Mouse (Mus musculus) kidney, embryonic 14.5 days (tissue): ENCODE results near the gene Ppt2. TPM values are rescaled to one million over a fixed set of nuclear protein-coding genes. Genes with fewer than 3 reads are reported as not detected.

ENCODE experiments used
- ATAC-seq: fragments of 200-750 bp; cut with Nextera tagmentation; 2 replicates; pipeline ENCODE4 v1.8.0; 2017; ENCODE audit warnings: moderate number of reproducible peaks, mild to moderate bottlenecking, moderate TSS enrichment, moderate library complexity; ENCODE audit not compliant: low FRiP score, low TSS enrichment
- H3K27ac ChIP-seq: fragments of 300-500 bp; sonication (generic); 2 replicates; pipeline ENCODE4 v1.5.1; 2014; ENCODE audit warnings: low read depth, mild to moderate bottlenecking, low read length, moderate library complexity, mixed read lengths
- H3K27me3 ChIP-seq: fragments of 300-500 bp; sonication (generic); 2 replicates; pipeline ENCODE4 v1.6.1; 2014; ENCODE audit warnings: mild to moderate bottlenecking, low read length; ENCODE audit not compliant: control insufficient read depth, insufficient read depth
- H3K36me3 ChIP-seq: fragments of 300-500 bp; sonication (generic); 2 replicates; pipeline ENCODE4 v1.6.1; 2014; ENCODE audit warnings: low read length, mixed read lengths; ENCODE audit not compliant: control insufficient read depth, insufficient read depth
- H3K4me1 ChIP-seq: fragments of 300-500 bp; sonication (generic); 2 replicates; pipeline ENCODE4 v1.6.1; 2014; ENCODE audit warnings: low read length, mixed read lengths; ENCODE audit not compliant: control insufficient read depth, insufficient read depth
- H3K4me2 ChIP-seq: fragments of 300-500 bp; sonication (generic); replicated peaks from 2 replicates; pipeline ENCODE4 v1.6.1; 2014; ENCODE audit warnings: low read depth, mild to moderate bottlenecking, low read length
- H3K4me3 ChIP-seq: fragments of 300-500 bp; sonication (generic); 2 replicates; pipeline ENCODE4 v1.5.1; 2014; ENCODE audit warnings: mild to moderate bottlenecking, low read length
- H3K9ac ChIP-seq: fragments of 300-500 bp; sonication (generic); 2 replicates; pipeline ENCODE4 v1.6.1; 2014; ENCODE audit warnings: low read depth, mild to moderate bottlenecking, low read length, moderate library complexity
- H3K9me3 ChIP-seq: fragments of 300-500 bp; sonication (generic); 2 replicates; pipeline ENCODE4 v1.6.1; 2016; ENCODE audit warnings: low read length; ENCODE audit not compliant: control insufficient read depth
- WGBS: fragments of 180-500 bp; shearing (Covaris S2); extraction: QIAGEN DNeasy Blood & Tissue Kit; methylation state at CpG from one replicate; pipeline ENCODE4 v1.1.7; 2014; 5-methylcytosine and 5-hydroxymethylcytosine counted together
- polyA plus RNA-seq: library from polyadenylated mRNA; unstranded; fragments of >200 nt; fragmentation: Nextera tagmentation; extraction: Ambion mirVana; gene quantifications from 2 replicates; pipeline ENCODE4 v1.2.1, GENCODE M21; 2014

The Ppt2 gene
- polyA plus RNA-seq, 1 experiment from 2014 or later: 39.1 TPM

DNA sequence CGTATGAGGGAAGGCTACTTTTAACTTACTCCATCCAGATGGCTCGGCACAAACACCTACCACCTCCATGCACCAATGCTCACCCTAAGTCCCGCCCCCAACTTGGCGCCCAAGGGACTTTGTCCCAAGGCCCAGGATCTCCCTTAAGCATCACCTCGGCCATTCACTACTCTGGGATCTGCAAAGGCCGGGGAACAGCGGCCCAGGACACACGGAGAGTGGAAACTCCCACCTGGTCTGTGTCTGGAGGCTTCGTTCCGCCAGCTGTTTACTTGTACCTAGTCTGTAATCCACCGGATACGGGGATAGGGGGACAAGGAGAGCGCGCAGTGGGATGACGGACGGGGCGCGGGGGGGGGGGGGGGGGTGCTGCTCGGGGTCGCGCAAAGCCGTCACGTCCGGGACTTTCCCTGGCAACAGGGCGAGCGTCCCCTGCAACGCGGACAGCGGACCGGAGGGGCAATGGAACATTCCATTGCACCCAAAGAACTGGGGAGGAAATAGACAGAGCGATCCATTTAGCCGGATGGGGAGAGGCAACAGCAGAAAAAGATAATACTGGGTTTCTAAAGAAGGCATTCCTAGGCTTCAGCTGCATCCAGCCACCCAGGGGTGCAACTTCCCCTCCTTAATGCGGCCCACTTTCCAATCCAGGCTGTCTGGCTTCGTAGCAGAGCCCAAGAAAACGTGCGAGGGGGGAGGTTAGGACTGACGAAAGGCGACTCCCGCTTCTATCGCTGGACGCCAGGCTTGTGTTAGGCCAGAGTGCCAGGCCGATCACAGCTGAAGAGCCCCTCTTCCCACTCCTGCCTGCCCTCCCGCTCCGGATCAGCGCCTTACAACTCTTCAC is 992 bp downstream of the Ppt2 start:
- H3K4me1 ChIP-seq: peaks cover 44% of the 10 kb centered on the region
- H3K27ac ChIP-seq: peak overlapping the region; percentile 96
- WGBS: under 1% methylated on average over 38 of the region's 45 CpGs

GRCm38 (mm10) chr17:34626773-34627092 is 1.6 kb downstream of the Ppt2 start:
- Histone ChIP-seq H3K4me3 (peak overlapping the region; percentile 61), H3K36me3 (peaks cover 17% of the 10 kb centered on the region; the same call in 1 of the 2 replicates), H3K4me2 (peak overlapping the region; percentile 89), H3K9ac (peak overlapping the region; percentile 75), H3K9me3 (no peaks in the 10 kb centered on the region), H3K27ac (peak overlapping the region; percentile 96), H3K27me3 (peaks cover 21% of the 10 kb centered on the region), H3K4me1 (peaks cover 40% of the 10 kb centered on the region)
- WGBS: under 1% methylated on average over 18 of the region's 18 CpGs
- ATAC-seq: peak; percentile 22; the same call in 1 of the 2 replicates

More for the DNA sequence above, 992 bp downstream of the Ppt2 start:
- Histone ChIP-seq H3K36me3 (peaks cover 17% of the 10 kb centered on the region; the same call in 1 of the 2 replicates), H3K9me3 (no peaks in the 10 kb centered on the region), H3K27me3 (peaks cover 22% of the 10 kb centered on the region), H3K9ac (peak overlapping the region; percentile 75), H3K4me2 (peak overlapping the region; percentile 89), H3K4me3 (peak overlapping the region; percentile 61)
- peak; percentile 74 for ATAC-seq

DNA sequence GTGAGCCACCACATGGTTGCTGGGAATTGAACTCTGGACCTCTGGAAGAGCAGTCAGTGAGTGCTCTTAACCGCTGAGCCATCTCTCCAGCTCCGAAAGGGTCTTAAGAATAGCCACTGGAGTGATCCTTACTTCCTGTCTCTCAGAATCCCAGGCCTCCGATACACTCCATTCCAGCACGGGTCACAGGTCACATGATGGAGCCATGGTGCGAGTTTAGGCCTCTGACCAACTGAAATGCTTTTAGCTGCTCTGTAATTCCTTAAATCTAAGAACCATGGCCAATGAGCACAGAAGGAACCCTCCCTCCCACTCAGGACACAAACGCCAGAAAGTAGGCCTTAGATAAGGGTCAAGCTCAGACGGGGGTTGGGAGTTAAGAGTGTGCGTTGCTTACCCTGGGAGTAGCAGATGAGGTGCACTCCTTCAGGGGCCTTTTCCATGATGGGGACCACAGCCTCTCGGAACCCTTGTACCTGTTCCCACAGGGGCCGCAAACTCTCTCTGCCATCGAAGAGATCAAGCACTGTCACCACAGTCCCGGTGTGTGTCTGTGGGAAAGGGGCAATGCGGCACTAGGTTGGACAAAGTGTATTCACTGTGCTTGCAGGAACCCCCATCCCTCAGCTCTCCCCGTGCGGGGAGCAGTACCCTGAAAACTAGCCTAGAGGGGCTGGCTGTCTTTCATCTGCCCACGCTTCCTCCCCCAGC is 2.1 kb downstream of the Ppt2 start:
- Histone ChIP-seq H3K9ac (peak overlapping the region; percentile 75; the same call in 1 of the 2 replicates), H3K27me3 (peaks cover 16% of the 10 kb centered on the region), H3K36me3 (peaks cover 17% of the 10 kb centered on the region; the same call in 1 of the 2 replicates), H3K9me3 (no peaks in the 10 kb centered on the region), H3K27ac (peak overlapping the region; percentile 96), H3K4me1 (peaks cover 35% of the 10 kb centered on the region), H3K4me3 (peak overlapping the region; percentile 61), H3K4me2 (peak overlapping the region; percentile 89)
- WGBS: 50% methylated on average over 16 of the region's 16 CpGs
- ATAC-seq: no peak

GRCm38 (mm10) chr17:34624981-34625380 is 3.3 kb downstream of the Ppt2 start:
- Histone ChIP-seq H3K9me3 (no peaks in the 10 kb centered on the region), H3K27me3 (peaks cover 4% of the 10 kb centered on the region), H3K4me1 (peaks cover 24% of the 10 kb centered on the region), H3K4me3 (no peak overlapping the region), H3K4me2 (no peak overlapping the region), H3K9ac (no peak overlapping the region), H3K36me3 (peaks cover 23% of the 10 kb centered on the region; the same call in 1 of the 2 replicates), H3K27ac (no peak overlapping the region)
- ATAC-seq: no peak
- 92% methylated on average over 3 of the region's 3 CpGs for WGBS

DNA sequence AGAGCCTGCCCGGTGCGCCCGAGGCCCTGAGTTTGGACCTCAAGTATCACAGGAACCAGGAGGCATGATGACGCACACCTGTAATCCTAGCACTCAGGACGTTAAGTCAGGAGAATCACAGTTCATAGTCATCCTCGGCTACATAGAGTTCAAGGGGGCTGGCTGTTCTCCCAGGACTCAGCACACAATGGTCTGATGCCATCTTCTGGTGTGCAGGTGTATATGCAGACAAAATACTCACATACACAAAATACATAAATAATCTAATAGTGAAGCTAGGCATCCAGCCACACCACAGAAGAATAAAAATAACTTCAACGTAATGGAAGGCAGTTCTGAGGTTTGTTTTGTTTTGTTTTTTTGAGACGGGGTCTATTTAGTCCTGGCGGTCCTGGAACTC is 5.1 kb downstream of the Ppt2 start:
- H3K36me3 ChIP-seq: peaks cover 29% of the 10 kb centered on the region; the same call in 1 of the 2 replicates
- H3K27ac ChIP-seq: no peak overlapping the region
- no peak overlapping the region for H3K4me3 ChIP-seq
- 86% methylated on average over 9 of the region's 9 CpGs for WGBS
- H3K27me3 ChIP-seq: no peaks in the 10 kb centered on the region
- H3K9ac ChIP-seq: no peak overlapping the region
- H3K4me2 ChIP-seq: no peak overlapping the region
- H3K9me3 ChIP-seq: no peaks in the 10 kb centered on the region
- H3K4me1 ChIP-seq: peaks cover 11% of the 10 kb centered on the region
- ATAC-seq: no peak

- no peaks in the 10 kb centered on the region for H3K9me3 ChIP-seq
- peaks cover 1% of the 10 kb centered on the region for H3K4me1 ChIP-seq
- 87% methylated on average over 8 of the region's 8 CpGs for WGBS
- ATAC-seq: no peak
- no peaks in the 10 kb centered on the region for H3K27me3 ChIP-seq
- peaks cover 40% of the 10 kb centered on the region for H3K36me3 ChIP-seq
- H3K9ac ChIP-seq: no peak overlapping the region
- no peak overlapping the region for H3K4me2 ChIP-seq
- H3K27ac ChIP-seq: no peak overlapping the region
- no peak overlapping the region for H3K4me3 ChIP-seq
These were observed 7.3 kb downstream of the Ppt2 start for GRCm38 (mm10) chr17:34621006-34621405.

DNA sequence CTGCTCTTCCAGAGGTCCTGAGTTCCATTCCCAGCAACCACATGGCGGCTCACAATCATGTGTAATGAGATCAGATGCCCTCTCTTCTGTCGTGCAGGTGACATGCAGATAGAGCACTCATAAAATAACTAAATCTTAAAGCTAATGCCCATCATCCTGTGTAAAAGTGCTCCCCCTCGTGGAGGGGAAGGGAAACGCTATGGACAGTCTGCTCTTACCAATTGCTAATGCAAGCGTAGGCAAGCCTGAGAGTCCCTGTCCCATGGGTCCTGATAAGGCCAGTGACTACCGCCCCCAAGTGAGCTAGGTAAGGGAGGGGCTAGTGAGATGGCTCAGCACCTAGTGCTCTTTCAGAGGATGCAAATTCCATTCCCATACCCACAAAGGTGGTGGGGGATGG is 9.3 kb downstream of the Ppt2 start:
- 27% methylated on average over 6 of the region's 6 CpGs for WGBS
- 0 out of 2 replicates have a peak, but pooled peaks have one; percentile 28 for ATAC-seq
- Histone ChIP-seq H3K36me3 (peaks cover 38% of the 10 kb centered on the region), H3K9ac (no peak overlapping the region), H3K9me3 (no peaks in the 10 kb centered on the region), H3K4me1 (no peaks in the 10 kb centered on the region), H3K27me3 (no peaks in the 10 kb centered on the region), H3K4me3 (no peak overlapping the region), H3K27ac (no peak overlapping the region), H3K4me2 (no peak overlapping the region)

DNA sequence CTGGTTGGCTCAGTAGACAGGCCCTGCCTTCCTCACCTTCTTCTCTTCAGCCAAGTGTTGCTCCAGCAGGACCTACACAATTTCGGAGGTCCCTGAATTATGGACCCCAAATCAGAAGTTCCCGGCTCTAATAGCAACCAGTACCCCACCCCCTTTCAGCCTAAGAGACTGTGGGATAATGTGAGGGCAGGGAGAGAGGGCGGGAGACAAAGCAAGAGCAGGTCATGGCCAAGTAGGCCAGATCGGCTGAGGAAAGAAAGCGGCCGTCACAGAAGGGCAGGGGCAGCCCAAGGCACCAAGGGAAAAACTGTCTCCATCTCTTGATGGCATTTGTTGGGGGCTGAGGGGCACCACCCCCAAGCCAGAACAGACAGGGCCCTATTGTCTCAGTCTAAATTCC is 12.4 kb downstream of the Ppt2 start, which contains the start of gene Egfl8:
Gene Egfl8 (minus strand): TSS at position 101 of the 400 bp plus-strand sequence.
- Histone ChIP-seq H3K4me2 (no peak within 1 kb of the TSS), H3K4me1 (no peaks in the 10 kb centered on the region), H3K36me3 (peaks cover 53% of the 10 kb centered on the region), H3K9ac (no peak within 1 kb of the TSS), H3K27me3 (no peaks in the 10 kb centered on the region), H3K27ac (no peak within 1 kb of the TSS), H3K9me3 (no peaks in the 10 kb centered on the region), H3K4me3 (no peak within 1 kb of the TSS)
- 77% methylated on average over 6 of the region's 6 CpGs for WGBS
- no peak for ATAC-seq

- WGBS: 91% methylated on average over 10 of the region's 10 CpGs
- no peaks in the 10 kb centered on the region for H3K27me3 ChIP-seq
- no peak overlapping the region for H3K9ac ChIP-seq
- peaks cover 52% of the 10 kb centered on the region for H3K36me3 ChIP-seq
- no peak for ATAC-seq
- H3K9me3 ChIP-seq: no peaks in the 10 kb centered on the region
- no peaks in the 10 kb centered on the region; the same call in 1 of the 2 replicates for H3K4me1 ChIP-seq
- no peak overlapping the region for H3K27ac ChIP-seq
- no peak overlapping the region for H3K4me3 ChIP-seq
- H3K4me2 ChIP-seq: no peak overlapping the region
These were observed 14.5 kb downstream of the Ppt2 start for GRCm38 (mm10) chr17:34613830-34614229.
